Mouse (Mus musculus): ENCODE results near the gene Stub1.
A peak's percentile ranks its signal among the peaks of the same experiment; 100 is the strongest.

Stub1 gene

DNA sequence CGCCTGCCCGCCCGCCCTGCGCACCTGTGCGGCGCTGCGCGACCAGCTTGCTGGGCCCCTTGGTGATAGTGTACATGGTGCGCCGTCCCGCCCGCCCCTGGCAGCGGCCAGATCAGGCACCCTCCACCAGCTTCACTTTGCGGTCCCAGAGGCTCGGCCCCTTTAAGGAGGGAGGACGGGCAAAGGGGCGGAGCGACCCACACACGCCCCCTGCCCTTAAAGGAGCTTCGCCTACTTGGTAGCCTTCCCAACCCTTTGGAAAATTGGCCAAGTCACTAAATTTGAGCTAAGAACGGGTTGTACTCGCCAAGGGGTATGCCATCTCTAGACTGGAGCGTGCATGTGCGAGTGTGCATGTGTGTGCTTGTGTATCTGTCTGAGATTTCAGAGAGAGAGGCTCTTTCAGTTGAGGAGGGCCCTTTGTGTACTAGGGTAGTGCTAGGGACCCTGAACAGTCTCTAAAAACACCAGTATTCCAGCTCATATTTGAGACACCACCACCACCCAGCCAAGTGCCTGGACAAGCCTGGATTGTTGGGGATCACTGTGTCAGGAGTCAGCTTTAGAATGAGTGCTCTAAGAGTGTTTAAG is 35.5 kb upstream of the Stub1 start, which contains the start of gene Mcrip2:
Gene Mcrip2, minus strand, starts transcription at position 164 of the 591 bp plus-strand sequence.
- DNase-seq (ENCODE audit: extremely low spot score, low spot score): no peak

DNA sequence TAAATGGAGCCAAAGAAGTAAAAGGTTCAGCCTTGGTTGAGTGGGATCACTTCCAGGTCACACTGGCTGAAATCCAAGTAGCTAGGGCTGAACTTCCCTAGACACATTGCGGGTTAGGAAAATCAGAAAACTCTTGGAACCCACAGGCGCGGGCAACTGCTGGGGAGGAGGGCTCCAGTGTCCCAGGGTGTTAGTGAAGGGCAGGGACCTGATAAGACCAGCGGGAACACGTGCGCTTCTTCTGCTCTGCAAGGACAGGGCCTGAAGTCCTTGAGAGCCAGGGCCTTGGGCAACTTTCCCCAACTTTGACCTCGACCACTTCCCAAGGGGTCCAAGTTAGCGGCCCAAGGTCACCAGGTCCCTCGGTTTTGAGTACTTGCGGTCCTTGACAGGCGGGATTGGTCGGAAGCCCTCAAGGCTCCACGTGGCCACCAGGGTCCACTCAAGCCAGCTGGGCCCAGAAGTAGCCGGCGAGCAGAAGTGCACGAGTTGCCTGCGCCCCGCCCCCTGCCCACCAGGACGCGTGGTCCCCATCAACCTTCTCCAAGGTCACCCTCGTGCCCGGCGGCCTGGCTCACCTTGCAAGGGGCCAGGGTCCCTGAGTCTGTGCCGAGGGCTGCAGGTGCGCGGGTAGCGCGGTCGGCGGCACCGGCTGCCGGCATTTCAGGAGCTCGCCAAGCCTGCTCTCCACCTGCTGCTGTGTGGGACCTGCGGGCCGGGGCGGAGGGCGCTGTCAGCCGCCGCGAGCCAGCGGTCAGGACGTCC is 34.8 kb upstream of the Stub1 start:
- DNase-seq (ENCODE audit: extremely low spot score, low spot score): peak; percentile 82

DNA sequence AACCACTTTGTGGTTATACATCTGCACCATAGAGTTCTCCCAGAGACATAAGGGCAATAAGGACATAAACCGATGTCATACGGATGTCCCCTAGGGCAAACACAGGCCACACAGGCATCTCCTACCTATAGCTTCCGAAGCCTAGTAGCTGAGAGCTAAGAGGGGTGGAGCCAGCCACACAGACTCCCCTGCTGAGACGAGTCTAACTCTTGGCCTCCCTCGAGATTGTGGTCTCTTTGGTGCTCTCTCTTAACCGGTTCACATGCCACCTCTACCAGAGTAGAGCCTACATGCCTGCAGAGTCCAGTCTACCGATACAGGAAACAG is 34.3 kb upstream of the Stub1 start:
- DNase-seq (ENCODE audit: extremely low spot score, low spot score): no peak

DNA sequence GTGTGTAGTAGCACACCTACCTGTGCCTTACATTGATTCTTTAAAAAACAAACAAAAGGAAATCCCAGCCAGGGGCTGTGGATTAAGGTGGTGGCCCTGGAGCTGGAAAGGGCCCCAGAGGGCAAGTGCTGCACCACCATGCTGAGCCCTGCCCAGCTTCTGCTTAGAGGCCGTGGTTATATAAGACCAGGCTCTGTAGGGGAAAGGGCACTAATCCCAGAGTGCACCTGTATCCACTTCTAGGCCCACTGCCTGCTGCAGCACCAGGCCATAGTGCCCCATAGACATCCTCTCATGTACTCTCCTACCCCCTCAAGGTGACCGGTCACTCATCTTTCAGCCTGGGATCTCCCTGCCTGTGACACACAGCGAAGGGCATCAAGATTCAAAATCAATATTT is 33.0 kb upstream of the Stub1 start:
- no peak for DNase-seq (ENCODE audit: extremely low spot score, low spot score)

DNA sequence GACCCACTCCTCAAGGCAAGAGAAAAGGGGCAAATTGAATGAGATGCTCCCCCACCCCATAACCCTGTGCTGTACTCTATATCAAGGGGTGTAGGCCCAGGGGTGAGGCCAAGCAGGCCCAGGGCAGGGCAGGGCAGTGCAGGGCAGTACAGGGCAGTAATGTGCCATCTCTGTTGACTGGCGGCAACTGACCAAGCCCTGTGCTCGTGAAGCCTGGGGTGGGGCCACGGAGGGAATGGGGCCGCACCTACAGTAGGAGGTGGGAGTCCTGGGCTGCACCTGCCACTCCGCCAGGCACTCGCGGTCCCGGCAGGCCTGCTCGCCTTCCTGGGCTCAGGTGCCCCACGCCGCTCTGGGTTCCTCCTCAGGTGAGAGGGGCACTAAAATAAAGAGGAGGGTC is 32.1 kb upstream of the Stub1 start:
- no peak for DNase-seq (ENCODE audit: extremely low spot score, low spot score)

DNA sequence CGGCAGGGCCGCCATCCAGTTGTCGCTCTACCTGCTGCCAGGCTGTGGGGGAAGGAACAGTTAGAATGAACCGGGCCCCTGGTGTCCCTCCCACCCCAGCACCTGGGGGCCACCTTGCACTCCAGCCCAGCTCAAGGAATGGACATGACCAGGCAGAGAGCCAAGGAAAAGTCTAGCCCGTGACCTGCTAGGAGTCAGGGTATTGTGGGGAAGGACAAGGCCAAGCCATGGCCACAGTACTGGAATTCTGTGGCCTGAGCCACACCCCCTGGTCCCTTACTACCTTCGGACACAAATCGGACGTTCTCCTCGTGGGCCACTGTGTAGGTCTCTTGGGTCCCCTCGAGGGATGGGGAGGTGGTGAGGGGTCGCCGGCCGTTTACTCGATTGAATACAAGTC is 31.1 kb upstream of the Stub1 start:
- no peak for DNase-seq (ENCODE audit: extremely low spot score, low spot score)

DNA sequence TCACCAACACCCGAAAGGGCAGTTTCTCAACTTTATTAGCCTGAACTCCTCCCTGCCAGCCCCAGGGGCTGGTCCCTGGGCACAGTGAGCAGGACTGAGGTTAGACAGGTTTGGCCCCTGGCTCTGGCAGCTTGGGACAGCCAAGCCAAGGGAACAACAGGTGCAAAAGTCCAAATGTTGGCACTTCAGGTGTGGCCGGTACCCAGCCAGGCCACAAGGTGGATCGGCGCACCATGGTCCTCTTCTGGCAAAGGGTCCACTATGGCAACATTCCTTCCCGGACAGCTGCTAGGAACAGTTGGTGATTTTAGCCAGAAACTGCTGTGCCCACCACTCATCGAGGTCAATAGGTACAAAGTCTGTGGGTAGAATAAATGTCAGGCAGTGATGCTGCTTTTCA is 30.5 kb upstream of the Stub1 start:
- DNase-seq (ENCODE audit: extremely low spot score, low spot score): no peak

DNA sequence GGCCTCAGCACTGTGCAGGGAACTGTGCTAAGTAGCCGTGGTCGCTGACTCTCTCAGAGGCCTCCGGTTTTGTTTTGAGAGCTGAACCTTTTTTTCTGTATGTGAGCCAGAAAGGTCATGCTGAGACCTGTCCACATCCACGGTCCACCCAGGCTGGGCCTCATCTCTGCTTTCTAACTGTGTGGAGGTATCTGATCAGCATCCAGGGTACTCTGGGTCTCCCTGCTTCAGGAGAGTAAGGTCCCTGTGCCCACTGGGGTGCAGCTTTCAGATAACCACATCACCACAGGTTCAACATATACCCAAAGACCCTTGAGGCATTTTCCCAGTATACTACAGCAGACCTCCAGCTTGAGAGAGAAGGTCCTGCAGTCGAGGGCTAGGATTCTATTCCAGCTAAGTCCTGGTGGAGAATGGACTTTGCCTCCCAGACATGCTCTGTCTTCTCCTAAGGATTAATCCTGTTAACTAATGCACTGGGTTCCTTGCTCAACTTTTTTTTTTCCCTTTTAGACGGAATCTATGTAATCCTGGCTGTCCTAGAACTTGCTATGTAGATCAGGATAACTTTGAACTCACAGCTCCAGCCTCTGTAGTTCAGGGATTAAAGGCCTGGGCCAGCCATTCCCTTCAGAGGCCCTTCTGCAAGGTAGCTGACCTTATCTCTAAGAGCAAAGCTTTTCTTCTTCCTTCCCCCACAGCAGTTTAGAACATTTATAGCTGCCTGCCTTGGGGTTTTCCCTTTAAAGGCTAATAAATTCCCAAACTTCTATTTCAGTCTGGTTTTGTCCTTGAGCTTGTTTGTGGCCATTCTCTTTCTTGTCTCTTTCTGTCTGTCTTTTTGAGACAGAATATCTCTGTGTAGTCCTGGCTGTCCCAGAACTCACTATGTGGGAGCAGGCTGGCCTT is 28.8 kb upstream of the Stub1 start:
- no peak for DNase-seq (ENCODE audit: extremely low spot score, low spot score)

DNA sequence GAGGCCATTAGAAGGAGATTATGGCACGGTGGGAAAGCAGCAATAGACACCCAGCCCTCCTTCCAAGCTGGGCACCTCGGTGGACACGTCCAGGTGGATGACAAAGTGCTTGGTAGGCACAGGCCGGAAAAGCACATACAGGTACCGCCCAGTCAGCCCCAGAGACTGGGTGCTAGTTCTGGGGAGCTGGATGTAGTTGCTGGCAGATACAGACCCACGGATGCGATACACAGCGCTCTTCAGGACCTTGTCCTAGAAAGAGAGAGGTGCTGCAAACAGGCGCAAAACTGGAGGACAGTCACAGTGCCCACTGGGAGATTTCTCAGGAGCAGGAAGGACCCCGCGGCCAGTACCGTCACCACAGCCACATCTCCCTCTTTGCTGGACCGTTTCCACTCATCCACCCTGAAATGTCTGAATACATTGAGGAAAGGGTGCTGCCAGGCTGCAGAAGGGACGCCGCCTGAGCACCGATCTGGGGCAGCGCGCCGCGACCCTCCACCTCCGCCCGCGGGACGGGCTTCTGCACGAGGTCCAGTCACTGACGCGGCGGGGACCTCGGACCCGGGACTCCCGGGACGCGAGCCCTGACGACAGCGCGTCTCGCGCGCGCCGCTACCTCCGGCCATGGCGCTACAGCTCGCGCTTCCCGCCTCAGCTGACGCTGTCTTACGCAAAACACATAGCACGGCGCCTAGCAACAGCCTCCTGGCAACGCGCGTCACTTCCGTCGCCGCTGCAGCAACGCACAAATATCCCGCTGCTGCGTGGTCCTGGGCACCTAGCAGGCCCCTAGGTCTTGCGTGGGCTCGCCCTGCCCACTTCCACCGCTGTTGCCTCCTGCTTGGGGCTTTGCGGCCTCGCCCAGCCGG is 27.9 kb upstream of the Stub1 start, which contains the start of gene Wdr90:
Gene Wdr90, minus strand, starts transcription at position 670 of the 872 bp plus-strand sequence.
- DNase-seq (ENCODE audit: extremely low spot score, low spot score): peak; percentile 91

DNA sequence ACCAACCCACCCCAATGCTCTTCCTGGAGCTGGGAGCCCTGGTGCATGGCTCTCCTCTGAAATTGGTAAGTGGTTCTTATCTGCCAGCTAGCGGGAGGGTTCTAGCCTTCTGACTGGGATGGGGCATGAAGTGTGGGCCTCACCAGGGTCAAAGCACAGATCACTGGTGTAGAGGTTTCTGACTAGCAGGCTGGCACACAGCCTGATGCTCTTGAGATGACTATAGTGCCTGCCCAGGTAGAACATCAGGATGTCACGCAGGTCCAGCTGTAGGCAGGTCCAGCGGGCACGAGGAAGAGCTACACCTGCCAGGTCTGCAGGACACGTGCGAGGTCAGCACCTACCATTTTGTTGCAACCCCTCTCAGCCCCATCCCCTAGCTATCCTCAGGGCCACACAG is 27.0 kb upstream of the Stub1 start:
- no peak for DNase-seq (ENCODE audit: extremely low spot score, low spot score)

DNA sequence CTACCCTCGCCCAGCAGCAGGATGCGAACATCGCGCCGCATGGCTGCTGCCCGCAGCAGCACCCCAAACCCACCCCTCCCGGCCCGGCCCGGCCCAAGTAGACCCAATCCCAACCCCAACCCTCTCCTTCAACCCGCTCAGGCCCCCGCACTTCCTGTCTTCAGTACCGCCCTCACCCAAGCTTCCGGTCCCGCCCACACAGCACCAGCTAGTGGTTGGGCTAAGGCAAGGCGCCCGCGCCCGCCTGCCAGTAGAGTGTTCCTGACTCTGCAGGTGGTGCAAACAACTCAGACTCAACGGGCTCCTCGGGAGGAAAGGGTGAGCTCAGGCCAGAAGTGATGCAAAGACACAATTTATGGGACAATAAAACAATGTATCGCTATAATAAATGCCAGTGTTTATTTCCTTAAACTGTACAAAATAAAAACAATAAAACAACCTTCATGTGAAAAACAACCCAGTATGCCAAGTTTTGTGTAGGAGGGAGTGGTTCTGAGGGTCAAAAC is 11.2 kb upstream of the Stub1 start, which contains the start of gene Rhot2:
Gene Rhot2, minus strand, starts transcription at position 456 of the 506 bp plus-strand sequence.
- DNase-seq (ENCODE audit: extremely low spot score, low spot score): peak; percentile 94

DNA sequence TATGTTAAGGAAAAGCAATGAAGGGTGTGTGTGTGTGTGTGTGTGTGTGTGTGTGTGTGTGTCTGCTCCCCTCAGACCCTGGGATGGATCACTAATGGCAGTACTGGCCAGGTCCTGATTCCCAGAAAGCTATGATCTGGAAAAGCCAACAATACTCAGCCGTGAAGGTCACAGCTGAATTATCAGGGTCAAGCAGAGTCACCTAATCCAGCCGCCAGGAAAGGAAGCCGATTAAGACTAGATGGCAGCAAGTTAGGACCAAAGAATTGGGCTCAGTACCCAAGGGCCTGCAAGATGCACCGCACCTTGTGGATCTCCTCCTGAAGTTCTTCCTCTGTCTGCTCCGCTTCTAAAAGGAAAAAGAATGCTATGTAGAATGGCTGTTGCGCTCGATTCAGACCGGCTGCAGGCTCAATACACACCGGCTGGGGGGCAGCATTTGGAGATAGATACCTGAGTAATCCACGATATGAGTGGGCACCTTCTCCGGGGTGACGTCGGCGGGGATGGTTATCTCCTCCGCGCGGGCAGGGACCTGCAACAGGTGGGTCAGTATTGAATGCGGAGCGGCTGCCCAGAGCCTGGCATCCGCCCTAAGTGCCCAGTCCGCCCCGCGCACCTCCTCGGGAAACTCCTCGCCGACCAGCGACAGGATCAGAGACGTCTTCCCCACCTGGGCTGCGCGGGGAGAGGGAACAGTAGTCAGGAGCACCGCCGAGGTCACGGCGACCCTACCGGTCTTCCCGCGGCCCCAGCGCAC is 10.6 kb upstream of the Stub1 start:
- DNase-seq (ENCODE audit: extremely low spot score, low spot score): no peak

DNA sequence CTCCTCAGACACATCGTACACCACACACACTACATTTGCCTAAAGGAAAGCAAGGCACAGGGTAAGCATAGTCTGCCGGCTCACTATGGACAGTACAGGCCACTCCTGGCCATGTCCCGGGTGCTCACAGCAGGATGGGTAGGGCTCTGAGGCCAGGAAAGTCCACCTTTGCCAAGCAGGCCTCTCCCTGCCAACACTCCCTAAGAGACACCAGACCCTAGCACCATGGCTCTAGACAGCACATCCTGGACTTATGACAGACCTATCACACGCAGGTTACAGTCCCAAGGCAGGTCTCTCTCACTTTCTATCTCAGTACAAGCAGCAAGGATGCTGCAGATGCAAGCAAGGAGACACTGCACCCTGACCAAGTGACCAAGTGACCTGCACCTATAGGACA is 9.9 kb upstream of the Stub1 start:
- DNase-seq (ENCODE audit: extremely low spot score, low spot score): no peak

DNA sequence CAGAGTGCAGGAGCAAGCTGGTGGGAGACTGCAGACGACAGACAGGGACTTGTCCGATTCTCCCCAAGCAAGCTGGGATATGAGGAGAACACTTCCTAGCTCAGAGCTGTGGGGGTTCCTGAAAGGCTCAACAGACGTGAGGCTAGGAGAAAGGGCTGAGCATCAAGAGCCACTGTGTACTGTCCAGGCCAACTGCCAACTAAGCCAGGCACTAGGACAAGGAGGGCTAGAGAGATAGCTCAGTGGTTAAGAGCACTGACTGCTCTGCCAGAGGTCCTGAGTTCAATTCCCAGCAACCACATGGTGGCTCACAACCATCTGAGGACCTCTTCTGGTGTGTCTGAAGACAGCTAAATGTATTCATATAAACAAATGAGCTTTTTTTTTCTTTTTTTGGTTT is 9.3 kb upstream of the Stub1 start:
- no peak for DNase-seq (ENCODE audit: extremely low spot score, low spot score)

DNA sequence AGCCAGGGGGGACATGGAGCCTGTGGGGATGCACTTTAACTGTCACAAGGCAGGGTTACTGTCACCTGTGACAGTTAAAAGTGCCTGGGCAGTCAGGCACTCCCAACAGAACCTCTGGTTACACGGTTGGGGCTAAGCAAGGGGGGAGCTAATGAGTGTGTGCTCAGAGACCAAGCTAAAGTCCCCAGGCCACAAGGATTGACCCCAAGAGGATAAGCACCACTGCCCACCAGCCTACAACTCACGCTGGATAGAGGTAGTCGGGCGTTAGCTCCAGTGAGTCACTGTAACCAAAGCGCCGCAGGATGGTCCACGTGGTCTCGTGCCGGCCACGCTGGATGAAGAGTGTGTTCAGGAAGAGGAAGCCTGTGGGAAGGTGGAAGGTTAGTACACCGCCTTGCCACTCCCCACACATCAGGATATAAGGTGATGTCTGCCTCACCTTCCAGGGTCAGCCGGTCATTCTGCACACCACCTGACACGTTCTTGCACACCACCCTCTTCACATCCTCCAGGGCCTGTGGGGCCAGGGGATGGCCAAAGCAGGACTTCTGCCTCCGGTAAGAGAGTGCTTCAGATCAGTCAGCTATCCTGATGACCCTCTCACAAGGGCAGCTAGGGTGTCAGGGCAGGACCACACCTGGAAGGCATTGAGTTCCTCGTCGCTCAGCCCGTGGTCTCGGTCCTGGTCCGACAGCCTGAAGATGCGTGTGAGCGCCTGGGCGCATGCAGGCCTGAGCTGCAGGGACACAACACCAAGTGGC is 8.1 kb upstream of the Stub1 start, which contains the start of gene Gm20683:
Gene Gm20683, minus strand, starts transcription at position 647 of the 764 bp plus-strand sequence.
- DNase-seq (ENCODE audit: extremely low spot score, low spot score): no peak

DNA sequence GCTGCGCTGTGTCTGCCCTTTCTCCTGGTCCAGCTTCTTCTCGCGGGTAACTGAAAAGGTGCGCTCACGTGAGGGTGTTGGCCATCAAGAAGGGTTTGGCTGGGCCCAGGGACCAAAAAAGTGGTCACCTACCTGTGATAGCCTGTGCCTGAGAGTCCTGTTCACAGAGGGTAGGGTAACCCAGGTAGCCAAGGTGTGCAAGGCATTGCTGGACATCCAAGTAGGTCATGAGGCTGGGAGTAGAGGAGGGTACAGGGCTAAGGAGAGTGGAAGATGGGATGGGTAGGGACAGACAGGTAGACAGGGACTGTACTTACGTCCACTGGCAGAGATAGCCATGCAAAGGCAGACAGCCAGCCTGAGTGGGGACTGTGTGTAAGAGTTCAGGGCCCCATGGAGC is 7.3 kb upstream of the Stub1 start:
- no peak for DNase-seq (ENCODE audit: extremely low spot score, low spot score)

DNA sequence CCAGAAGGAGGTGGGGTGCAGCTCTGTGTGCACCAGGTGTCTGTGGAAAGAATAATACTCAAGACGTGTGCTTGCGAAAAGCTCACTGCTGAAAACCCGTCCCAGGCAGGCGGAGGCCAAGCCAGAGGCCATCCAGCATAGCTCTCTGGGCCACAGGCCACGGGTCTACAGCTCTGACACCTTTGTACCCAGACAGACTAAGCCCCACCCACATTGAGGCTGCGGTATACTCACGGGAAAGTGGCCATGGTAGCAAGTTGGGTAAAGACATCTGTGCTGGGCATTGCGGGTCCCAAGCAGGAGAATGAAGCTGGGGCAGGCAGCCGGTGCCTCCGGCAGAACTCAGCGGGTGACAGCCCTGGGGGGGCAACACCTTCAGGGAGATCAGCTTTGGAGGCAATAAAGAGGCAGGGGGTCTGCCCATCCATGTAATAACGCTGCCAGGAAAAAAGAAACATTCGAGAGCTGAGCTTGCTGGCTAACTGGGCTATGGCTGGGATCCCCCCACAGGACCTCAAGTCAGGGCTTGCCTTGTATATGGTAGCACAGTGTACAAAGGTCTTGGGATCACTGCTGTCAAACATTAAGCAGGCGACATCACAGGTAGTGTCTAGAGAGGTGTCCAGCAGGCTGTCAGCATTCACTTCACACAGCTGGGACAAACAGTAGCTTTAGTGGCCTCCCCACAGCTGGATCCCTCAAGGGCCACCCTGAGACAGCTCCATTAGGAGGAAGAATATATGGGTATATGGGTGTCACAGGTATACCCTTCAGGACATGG is 6.4 kb upstream of the Stub1 start:
- DNase-seq (ENCODE audit: extremely low spot score, low spot score): no peak

DNA sequence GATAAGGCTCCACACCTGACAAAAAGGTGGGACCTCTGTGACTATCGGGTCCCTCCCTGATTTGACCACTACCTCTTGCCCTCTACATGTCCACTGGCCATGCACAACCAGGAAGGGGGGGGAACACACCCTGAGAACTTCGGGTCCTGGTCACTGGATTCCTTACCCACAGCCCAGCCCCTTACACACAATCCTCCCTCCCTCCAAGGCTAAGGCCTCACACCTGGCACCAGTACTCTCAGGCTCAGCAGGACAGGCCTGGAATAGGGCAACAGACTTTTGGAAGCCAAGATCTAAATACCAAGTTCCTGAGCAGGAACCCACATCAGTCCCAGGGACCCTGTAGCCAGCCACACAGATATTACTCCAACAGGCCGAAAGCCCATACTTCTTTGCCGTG is 5.7 kb upstream of the Stub1 start:
- no peak for DNase-seq (ENCODE audit: extremely low spot score, low spot score)

DNA sequence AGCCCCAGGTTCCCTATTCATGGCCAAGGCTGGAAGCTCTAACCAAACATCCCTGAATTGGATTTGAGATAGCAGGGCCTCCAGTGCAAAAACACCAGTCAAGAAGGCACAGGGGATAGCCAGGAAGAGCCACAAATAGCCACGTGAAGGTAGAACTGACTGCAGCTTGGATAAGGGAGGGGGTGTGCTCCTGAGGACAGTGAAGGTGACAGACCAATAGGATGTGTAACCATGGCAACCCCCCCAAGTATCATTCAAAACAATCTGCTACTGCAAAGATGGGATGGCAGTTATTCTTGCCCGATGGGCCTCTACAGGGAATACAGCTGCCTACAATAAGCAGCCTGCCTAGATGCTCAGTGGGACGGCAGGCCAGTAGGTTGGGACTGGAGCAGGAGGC is 4.3 kb upstream of the Stub1 start:
- no peak for DNase-seq (ENCODE audit: extremely low spot score, low spot score)

Measured in neural tube, embryonic 10.5 days (tissue).